Mouse (Mus musculus) left cerebral cortex, postnatal 10 days (tissue): ENCODE measurements around the gene Oaz2. TPM values are rescaled to one million over a fixed set of nuclear protein-coding genes. Genes with fewer than 3 reads are reported as not detected.
"Not testable (repeated sequence)": the region's sequence is repeated elsewhere in the genome, so short reads cannot be mapped to it uniquely, and the experiment has no call there.

Experiments used
- DNase-seq, 2 experiments: peaks; one replicate each; pipeline ENCODE4 v3.0.0; 2021 to 2022; ENCODE audit warnings: low spot score in 2 of 2, mixed read lengths in 1 of 2; ENCODE audit errors: extremely low spot score in 1 of 2
- intact Hi-C: fragments of 180-260 bp; cut with DNase I; formaldehyde crosslinking; loops from one replicate; pipeline ENCODE4 v1.15.1; 2025
- total RNA-seq, 2 experiments: library from RNA; stranded (reverse); gene quantifications; 2 replicates each; pipeline ENCODE4 v1.2.3; 2021

The Oaz2 gene
- total RNA-seq, 2 experiments from 2014 or later = 226 to 228 TPM

- intact Hi-C loops = no loop called here
- DNase-seq = no peak
Observed at GRCm38 (mm10) chr9:65680938-65681633, 13.3 kb downstream of the Oaz2 start.

GRCm38 (mm10) chr9:65681634-65681940 is 13.8 kb downstream of the Oaz2 start:
- no peak for DNase-seq
- intact Hi-C loops = no loop called here

- intact Hi-C loops = no loop called here
Observed at GRCm38 (mm10) chr9:65682183-65682582, 14.4 kb downstream of the Oaz2 start.

GRCm38 (mm10) chr9:65682994-65683393 is 15.2 kb downstream of the Oaz2 start:
- DNase-seq = no peak
- intact Hi-C loops = no loop called here

More at GRCm38 (mm10) chr9:65682183-65682582, 14.4 kb downstream of the Oaz2 start:
- DNase-seq = no peak

- intact Hi-C loops = no loop called here
Observed at GRCm38 (mm10) chr9:65684704-65685103, 16.9 kb downstream of the Oaz2 start.

GRCm38 (mm10) chr9:65689869-65690268 is 22.1 kb downstream of the Oaz2 start:
- not testable (repeated sequence) for DNase-seq
- intact Hi-C loops = loop anchor here (10.0 kb wide), 1 partner anchor 305 kb away; no protein-coding TSS in a partner anchor

More at GRCm38 (mm10) chr9:65684704-65685103, 16.9 kb downstream of the Oaz2 start:
- no peak for DNase-seq

- intact Hi-C loops = loop anchor here (10.0 kb wide), 1 partner anchor 302 kb away; no protein-coding TSS in a partner anchor
- no peak for DNase-seq
Observed at GRCm38 (mm10) chr9:65692466-65692865, 24.7 kb downstream of the Oaz2 start.

- intact Hi-C loops = loop anchor here (10.0 kb wide), 1 partner anchor 302 kb away; no protein-coding TSS in a partner anchor
- no peak for DNase-seq
Observed at GRCm38 (mm10) chr9:65692959-65693603, 25.3 kb downstream of the Oaz2 start.

- DNase-seq = peak in 1 of 2 experiments; percentile 73
- intact Hi-C loops = loop anchor here (2.0 to 10.0 kb wide), 3 partner anchors 132 to 299 kb away; partner anchors contain the start of gene Zfp609
Observed at GRCm38 (mm10) chr9:65695646-65696045, 27.8 kb downstream of the Oaz2 start.

- no peak for DNase-seq
Observed at GRCm38 (mm10) chr9:65696337-65696736, 28.5 kb downstream of the Oaz2 start.

GRCm38 (mm10) chr9:65697356-65697755 is 29.6 kb downstream of the Oaz2 start:
- intact Hi-C loops = loop anchor here (5.0 to 10.0 kb wide), 2 partner anchors 130 to 297 kb away; partner anchors contain the start of gene Zfp609
- DNase-seq = no peak

More at GRCm38 (mm10) chr9:65696337-65696736, 28.5 kb downstream of the Oaz2 start:
- intact Hi-C loops = loop anchor here (5.0 to 10.0 kb wide), 2 partner anchors 131 to 298 kb away; partner anchors contain the start of gene Zfp609

- intact Hi-C loops = loop anchor here (5.0 to 10.0 kb wide), 2 partner anchors 129 to 297 kb away; partner anchors contain the start of gene Zfp609
Observed at GRCm38 (mm10) chr9:65697992-65698391, 30.2 kb downstream of the Oaz2 start.

GRCm38 (mm10) chr9:65700504-65700903 is 32.7 kb downstream of the Oaz2 start:
- DNase-seq = no peak
- intact Hi-C loops = no loop called here

More at GRCm38 (mm10) chr9:65697992-65698391, 30.2 kb downstream of the Oaz2 start:
- DNase-seq = no peak

GRCm38 (mm10) chr9:65702286-65702685 is 34.5 kb downstream of the Oaz2 start:
- intact Hi-C loops = no loop called here
- DNase-seq = no peak

GRCm38 (mm10) chr9:65703241-65703640 is 35.4 kb downstream of the Oaz2 start:
- no peak for DNase-seq
- intact Hi-C loops = no loop called here

- intact Hi-C loops = no loop called here
- no peak for DNase-seq
Observed at GRCm38 (mm10) chr9:65703926-65704595, 36.3 kb downstream of the Oaz2 start.

- no peak for DNase-seq
- intact Hi-C loops = no loop called here
Observed at GRCm38 (mm10) chr9:65718195-65718594, 50.4 kb downstream of the Oaz2 start.

GRCm38 (mm10) chr9:65721161-65721566 is 53.4 kb downstream of the Oaz2 start:
- peak in 1 of 2 experiments; percentile 60 for DNase-seq
- intact Hi-C loops = no loop called here
